Mouse (Mus musculus) lung, postnatal 25 days (tissue): ENCODE measurements around the gene 9930111J21Rik1.
"Not testable (repeated sequence)": the region's sequence is repeated elsewhere in the genome, so short reads cannot be mapped to it uniquely, and the experiment has no call there.

ENCODE experiments used
- DNase-seq: peaks from one replicate; pipeline ENCODE4 v3.0.0; 2022; ENCODE audit warnings: low spot score

9930111J21Rik1 gene

DNA sequence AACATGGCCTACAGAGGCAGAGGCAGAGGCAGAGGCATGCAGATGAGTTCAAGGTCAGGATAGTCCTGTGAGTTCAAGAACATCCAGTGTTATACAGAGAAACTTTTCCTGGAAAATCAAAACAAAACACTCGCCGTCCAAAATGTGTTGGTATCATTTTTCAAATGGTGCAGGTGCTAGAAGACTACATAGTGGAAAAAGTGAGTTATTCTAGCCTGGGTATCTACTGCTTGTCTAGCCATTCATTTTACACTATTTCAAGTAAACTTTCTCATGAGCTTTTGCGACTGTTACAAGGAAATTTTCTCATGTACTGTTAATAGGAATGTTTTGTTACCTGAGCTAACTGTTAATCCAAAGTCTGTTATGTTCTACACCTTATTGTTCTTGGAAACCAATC is 60.8 kb downstream of the 9930111J21Rik1 start:
- DNase-seq, result no peak

DNA sequence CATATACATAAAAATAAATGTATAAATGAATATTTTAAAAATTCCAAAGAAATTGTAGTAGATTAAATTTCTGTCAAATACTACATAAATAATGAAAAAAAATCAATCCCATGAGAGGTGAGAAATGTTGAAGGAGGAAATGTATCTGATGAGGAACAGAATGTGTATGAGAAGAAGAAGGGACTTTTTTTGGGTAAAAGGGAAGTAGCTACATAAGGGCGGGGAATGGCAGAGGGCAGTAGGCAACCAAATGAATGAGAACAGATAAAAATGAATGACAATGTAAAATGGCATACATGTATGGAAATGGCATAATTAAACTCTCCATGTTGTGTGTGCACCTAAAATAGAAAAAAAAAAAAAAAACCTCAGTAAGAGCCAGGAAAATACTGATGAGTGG is 65.6 kb downstream of the 9930111J21Rik1 start:
- no peak for DNase-seq

DNA sequence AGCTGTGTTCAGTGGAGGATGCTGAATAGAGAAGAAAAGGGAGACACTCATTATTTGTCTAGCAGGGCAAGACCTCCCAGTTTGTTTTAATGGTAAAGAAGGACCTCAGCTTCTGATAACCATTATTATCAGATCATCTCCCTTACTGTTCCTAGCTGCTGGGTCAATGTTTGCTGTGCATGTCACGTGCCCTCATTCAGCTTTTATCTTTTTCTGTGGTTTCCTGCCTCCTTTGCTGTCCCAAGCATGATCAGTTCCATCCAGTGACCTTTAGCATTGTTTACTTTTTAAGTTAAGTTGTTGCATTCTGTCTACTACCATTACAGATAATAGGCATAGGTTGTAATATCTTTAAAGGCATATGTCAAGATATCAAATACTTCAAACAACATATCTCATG is 70.7 kb downstream of the 9930111J21Rik1 start:
- no peak for DNase-seq

DNA sequence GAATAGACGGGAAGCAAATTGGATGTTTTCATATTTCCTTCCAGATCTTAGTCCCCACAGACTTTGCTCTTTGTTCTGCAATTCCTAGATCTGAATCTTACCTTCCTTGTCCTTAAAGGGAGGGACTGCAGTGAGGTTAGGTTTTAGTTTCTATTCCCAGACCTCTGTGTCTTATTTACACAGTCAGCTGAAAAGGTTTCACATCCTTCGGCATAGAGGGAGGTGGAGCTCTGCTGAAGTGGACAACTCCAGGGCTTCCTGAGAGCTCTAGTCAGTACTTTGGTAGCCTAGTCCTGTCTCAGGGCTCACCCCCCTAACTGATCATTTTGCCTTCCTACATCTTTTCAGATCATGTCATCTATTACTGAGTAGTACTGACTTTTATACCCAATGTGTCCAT is 77.2 kb downstream of the 9930111J21Rik1 start, which contains the start of gene Gm5431:
Gene Gm5431, minus strand, starts transcription at position 194 of the 400 bp plus-strand sequence.
- DNase-seq, result peak; percentile 30

DNA sequence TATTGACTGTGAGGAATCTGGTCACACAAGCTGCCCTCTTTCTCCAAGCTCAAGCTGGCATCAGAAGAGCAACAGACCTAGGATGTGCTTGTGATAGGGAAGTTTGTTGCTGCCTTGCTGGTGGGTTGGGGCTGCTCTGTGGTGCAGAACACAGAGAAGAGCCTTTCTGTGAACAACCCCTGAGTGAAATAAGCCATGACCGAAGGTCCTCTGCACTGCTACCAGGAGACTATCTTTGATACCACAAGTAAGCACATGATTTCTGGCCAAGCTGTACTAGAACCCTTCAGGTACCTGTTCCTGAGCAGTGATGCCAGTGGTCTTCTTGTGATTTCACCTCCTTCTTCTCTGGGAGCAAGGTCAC is 77.6 kb downstream of the 9930111J21Rik1 start:
- DNase-seq, result not testable (repeated sequence)

GRCm38 (mm10) chr11:48900654-48901566 is 78.3 kb downstream of the 9930111J21Rik1 start:
- DNase-seq, result peak; percentile 10

DNA sequence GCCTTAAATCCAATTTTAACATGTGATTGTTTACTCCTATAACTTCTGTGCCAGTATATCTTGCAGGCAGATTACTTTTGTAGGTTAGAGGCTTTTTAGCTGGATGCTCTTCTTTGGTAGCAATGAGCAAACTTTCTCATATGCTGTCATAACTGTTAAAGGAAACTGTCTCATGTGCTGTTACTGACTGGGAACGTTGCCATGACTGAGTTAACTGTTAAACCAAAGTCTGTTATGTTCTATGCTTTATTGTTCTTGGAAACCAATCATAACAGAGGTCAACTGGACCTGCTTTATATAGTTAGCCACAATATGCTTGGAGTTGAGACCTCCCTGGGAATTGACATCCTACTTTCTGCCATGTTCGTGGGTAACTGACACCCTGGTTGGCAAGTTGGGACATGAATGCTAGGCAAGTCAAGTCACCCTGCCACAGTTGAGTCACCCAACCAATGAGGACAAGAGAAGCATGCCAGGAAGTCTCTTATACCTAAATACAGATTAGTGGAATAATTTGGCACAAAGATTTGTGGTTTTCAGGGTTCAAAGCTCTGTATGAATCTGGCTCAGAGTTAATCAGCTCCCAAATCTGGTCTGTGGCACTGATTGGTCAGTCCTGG is 80.3 kb downstream of the 9930111J21Rik1 start:
- DNase-seq, result no peak
